Mouse (Mus musculus): Measurements from ENCODE around the gene Tmem44.

DNA sequence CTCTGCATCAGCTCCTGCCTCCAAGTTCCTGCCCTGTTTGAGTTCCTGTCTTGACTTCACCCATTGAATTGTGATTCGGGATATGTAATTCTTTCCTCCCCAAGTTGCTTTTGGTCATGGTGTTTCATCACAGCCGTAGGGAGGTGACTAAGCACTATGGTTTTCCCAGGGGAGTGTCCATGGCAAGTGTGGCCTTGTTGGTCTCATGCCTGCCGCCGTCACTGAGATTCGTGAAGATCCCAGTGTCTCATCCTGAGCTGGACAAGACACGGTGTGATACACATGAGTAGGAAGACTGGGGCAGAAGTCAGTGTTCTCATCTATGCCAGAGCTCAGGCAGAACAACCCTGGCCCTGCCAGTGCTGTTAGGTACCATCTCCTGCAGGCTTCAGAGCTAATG is 26.2 kb downstream of the Tmem44 start:
- TF ChIP-seq MAX (IDR thresholded peaks at IDR 0.05) (no peak), USF1 (IDR thresholded peaks at IDR 0.05; ENCODE audit: low read depth) (no peak)
